Mouse (Mus musculus) CH12.LX (cell line): ENCODE data around the gene Prrxl1.

Experiments
- CHD2 ChIP-seq: IDR thresholded peaks from 2 replicates; pipeline ENCODE4 v1.6.1; 2011; ENCODE audit warnings: low read length, improper control_type of control experiment
- CTCF ChIP-seq, 2 experiments: IDR thresholded peaks in 1 of 2; conservative IDR thresholded peaks in 1 of 2; 2 replicates each; pipeline ENCODE4 v1.5.1; 2011 to 2012; ENCODE audit warnings: low read depth in 2 of 2, low read length in 2 of 2, improper control_type of control experiment in 1 of 2, inconsistent platforms in 1 of 2, mild to moderate bottlenecking in 1 of 2, moderate library complexity in 1 of 2
- EP300 ChIP-seq: IDR thresholded peaks from 2 replicates; pipeline ENCODE4 v1.6.1; 2011; ENCODE audit warnings: low read length, improper control_type of control experiment
- GABPA ChIP-seq: IDR thresholded peaks from 2 replicates; pipeline ENCODE4 v1.6.1; 2012; ENCODE audit warnings: low read depth, low read length, improper control_type of control experiment, inconsistent platforms; ENCODE audit not compliant: insufficient replicate concordance
- JUN ChIP-seq: IDR thresholded peaks from 2 replicates; pipeline ENCODE4 v1.6.1; 2011; ENCODE audit warnings: low read depth, mild to moderate bottlenecking, low read length, improper control_type of control experiment, moderate library complexity; ENCODE audit not compliant: insufficient read depth
- KAT2A ChIP-seq: IDR thresholded peaks from 2 replicates; pipeline ENCODE4 v1.6.1; 2012; ENCODE audit warnings: low read length, improper control_type of control experiment, inconsistent platforms; ENCODE audit not compliant: insufficient replicate concordance
- MXI1 ChIP-seq: IDR thresholded peaks from 2 replicates; pipeline ENCODE4 v1.6.1; 2011; ENCODE audit warnings: mild to moderate bottlenecking, low read depth, low read length, improper control_type of control experiment
- POLR2A ChIP-seq: IDR thresholded peaks from 2 replicates; pipeline ENCODE4 v1.6.1; 2011; ENCODE audit warnings: low read depth, mild to moderate bottlenecking, improper control_type of control experiment, low read length
- POLR2AphosphoS2 ChIP-seq: IDR thresholded peaks from 2 replicates; pipeline ENCODE4 v1.6.1; 2011; ENCODE audit warnings: low read depth, low read length, improper control_type of control experiment
- ZC3H11A ChIP-seq: IDR thresholded peaks from 2 replicates; pipeline ENCODE4 v1.6.1; 2012; ENCODE audit warnings: low read depth, mild to moderate bottlenecking, inconsistent platforms, low read length, improper control_type of control experiment

- no peak for TF ChIP-seq CTCF (conservative IDR thresholded peaks at IDR 0.05 in 1 of 2, IDR thresholded peaks at IDR 0.05 in 1 of 2; ENCODE audit: low read depth in 2 of 2, low read length in 2 of 2)
- TF ChIP-seq EP300: no peak
- no peak for TF ChIP-seq POLR2A
- no peak for TF ChIP-seq CHD2
- no peak for TF ChIP-seq GABPA
- TF ChIP-seq JUN: no peak
- no peak for TF ChIP-seq ZC3H11A
- no peak for TF ChIP-seq POLR2AphosphoS2
- TF ChIP-seq MXI1: no peak
- TF ChIP-seq KAT2A: no peak
Observed at GRCm38 (mm10) chr14:32554860-32555526, 44.2 kb upstream of the Prrxl1 start.
